Mouse (Mus musculus): ENCODE measurements at regions not wholly inside any gene's neighbourhood (a gene's known extent, or its start where the extent isn't known, plus 50 kb on each side); places are given as distances from the start of the nearest gene placed in this dataset.

DNA sequence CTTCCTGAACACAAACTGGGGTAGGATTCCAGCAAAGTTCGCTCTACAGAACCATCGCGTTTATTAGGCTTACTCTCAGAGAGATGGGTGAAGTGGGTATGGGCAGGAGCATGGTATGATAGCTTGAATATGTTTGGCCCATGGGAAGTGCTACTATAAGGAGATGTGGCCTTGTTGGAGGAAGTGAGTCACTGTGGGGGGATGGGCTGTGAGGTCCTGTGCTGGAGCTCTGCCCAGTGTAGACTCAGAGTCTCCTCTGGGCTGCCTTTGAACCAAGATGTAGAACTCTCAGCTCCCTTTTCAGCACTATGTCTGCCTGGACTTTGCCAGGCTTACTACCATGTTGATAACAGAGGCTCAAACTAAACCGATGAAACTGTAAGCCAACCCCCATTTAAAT is 112.5 kb upstream of the Srsf6 start:
- no peak for TF ChIP-seq CTCF (IDR thresholded peaks at IDR 0.05; ENCODE audit: low read depth)
- no peak for TF ChIP-seq EP300 (optimal IDR thresholded peaks at IDR 0.05)

Data from stomach, postnatal 0 days (tissue).